Mouse (Mus musculus): Measurements from ENCODE around the gene Trmt2a. TPM values are rescaled to one million over a fixed set of nuclear protein-coding genes. Genes with fewer than 3 reads are reported as not detected.
"Not testable (repeated sequence)": the region's sequence is repeated elsewhere in the genome, so short reads cannot be mapped to it uniquely, and the experiment has no call there.

Trmt2a gene
- polyA plus RNA-seq, 1 experiment: 23.5 TPM

DNA sequence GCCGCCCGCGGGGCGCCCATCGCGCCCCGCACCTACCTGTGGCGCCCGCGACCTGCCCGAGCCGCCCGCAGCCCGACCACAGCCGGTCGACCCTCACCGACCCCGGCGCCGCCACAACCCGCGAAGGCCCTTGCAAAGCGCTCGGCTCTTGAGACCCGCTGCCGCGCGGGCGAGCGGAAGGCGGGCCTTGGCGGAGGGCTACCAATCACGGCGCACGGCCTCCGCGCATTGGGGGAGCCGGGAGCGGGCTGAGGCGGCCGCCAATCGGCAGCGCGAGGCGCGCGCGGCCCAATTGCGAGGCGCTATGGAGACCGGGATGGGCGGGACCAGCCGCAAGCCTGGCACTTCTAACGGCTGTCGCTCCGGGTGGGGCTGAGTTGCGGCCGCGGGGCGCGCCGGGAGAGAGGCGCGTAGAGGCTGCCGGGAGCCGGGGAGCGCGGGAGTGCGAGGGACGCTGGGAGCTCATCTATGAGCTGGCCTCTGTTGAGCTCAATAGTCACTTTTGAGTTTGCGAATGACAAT, 40.6 kb downstream of the Trmt2a start, which contains the start of gene Dgcr8:
Dgcr8 (minus strand) TSS at position 180 of the 522 bp plus-strand sequence.
- Histone ChIP-seq H3K27ac (ENCODE audit: control insufficient read depth, insufficient read depth, low read depth, low read length) (peak within 1 kb of the TSS; percentile 85), H3K4me3 (ENCODE audit: control insufficient read depth, low read depth, low read length) (peak within 1 kb of the TSS; percentile 95), H3K27me3 (ENCODE audit: control insufficient read depth, insufficient read depth, low read length) (no peaks in the 10 kb centered on the region), H3K4me1 (ENCODE audit: control insufficient read depth, insufficient read depth, low read length) (peaks cover 5% of the 10 kb centered on the region), H3K36me3 (ENCODE audit: control insufficient read depth, insufficient read depth, low read length) (peaks cover 1% of the 10 kb centered on the region)
- TF ChIP-seq CTCF (IDR thresholded peaks at IDR 0.05; ENCODE audit: control insufficient read depth, insufficient read depth, insufficient replicate concordance, low read depth, low read length): no peak
- TF ChIP-seq POLR2A (IDR thresholded peaks at IDR 0.05; ENCODE audit: control insufficient read depth, low read depth, low read length): peak; percentile 68

DNA sequence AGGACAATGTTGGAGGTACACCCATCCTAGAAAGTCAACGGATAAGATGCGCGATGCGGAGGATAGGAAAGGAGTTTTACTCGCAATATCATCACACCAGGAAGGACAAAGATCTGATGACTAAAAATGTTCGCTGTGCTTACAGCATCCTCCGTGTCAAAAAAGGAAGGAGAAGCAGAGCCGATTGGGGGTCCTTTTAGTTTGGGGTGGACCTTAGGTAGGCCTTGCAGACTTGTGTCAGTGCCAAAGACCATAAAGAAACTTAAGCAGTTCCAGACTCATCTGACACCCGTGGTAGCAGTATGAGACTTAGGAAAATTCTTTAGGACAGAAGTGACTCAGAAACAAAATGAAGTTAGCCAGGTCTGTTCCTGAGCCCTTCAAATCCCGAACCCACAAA, 41.1 kb downstream of the Trmt2a start:
- peak overlapping the region; percentile 81 for H3K27ac ChIP-seq (ENCODE audit: control insufficient read depth, insufficient read depth, low read depth, low read length)
- peak overlapping the region; percentile 95 for H3K4me3 ChIP-seq (ENCODE audit: control insufficient read depth, low read depth, low read length)

More for the DNA sequence above, 41.1 kb downstream of the Trmt2a start:
- not testable (repeated sequence) for H3K27me3 ChIP-seq (ENCODE audit: control insufficient read depth, insufficient read depth, low read length); H3K4me1 ChIP-seq (ENCODE audit: control insufficient read depth, insufficient read depth, low read length); H3K36me3 ChIP-seq (ENCODE audit: control insufficient read depth, insufficient read depth, low read length)

Other genes with a start within 250 kb of the Trmt2a start
- 315 and 372 TPM in 2 replicates for gene Dgcr6, start 195.8 kb upstream of the Trmt2a start, polyA plus RNA-seq (2012; rRNA removed)
- gene Prodh, start 158.5 kb upstream of the Trmt2a start, polyA plus RNA-seq (2012; rRNA removed): 4.4 and 5.1 TPM in 2 replicates
- 0.11 and 0.18 TPM in 2 replicates for gene Rtn4r, start 121.0 kb upstream of the Trmt2a start, polyA plus RNA-seq (2012; rRNA removed)
- 103 and 117 TPM in 2 replicates for gene Ccdc188, start 30.8 kb upstream of the Trmt2a start, polyA plus RNA-seq (2012; rRNA removed)
- 4.3 and 5.5 TPM in 2 replicates for gene Zdhhc8, start 13.5 kb upstream of the Trmt2a start, polyA plus RNA-seq (2012; rRNA removed)
- gene Ranbp1, start 53 bp downstream of the Trmt2a start, polyA plus RNA-seq (2012; rRNA removed): 64.4 and 76.0 TPM in 2 replicates
- gene Gm49776, start 9.6 kb downstream of the Trmt2a start, polyA plus RNA-seq (2012; rRNA removed): 0.38 and 0.58 TPM in 2 replicates
- gene Dgcr8, start 40.6 kb downstream of the Trmt2a start, polyA plus RNA-seq (2012; rRNA removed): 23.3 and 28.9 TPM in 2 replicates
- 10.9 and 11.6 TPM in 2 replicates for gene Tango2, start 99.4 kb downstream of the Trmt2a start, polyA plus RNA-seq (2012; rRNA removed)
- gene Arvcf, start 99.5 kb downstream of the Trmt2a start, polyA plus RNA-seq (2012; rRNA removed): 7.8 and 10.9 TPM in 2 replicates
- 4.3 and 4.5 TPM in 2 replicates for gene Txnrd2, start 177.7 kb downstream of the Trmt2a start, polyA plus RNA-seq (2012; rRNA removed)
- gene Comt, start 178.2 kb downstream of the Trmt2a start, polyA plus RNA-seq (2012; rRNA removed): 12.2 and 20.1 TPM in 2 replicates

Data from testis, adult 2 months (tissue).